Mouse (Mus musculus) heart, adult 2 months (tissue): ENCODE measurements around the gene Pfkfb4. TPM values are rescaled to one million over a fixed set of nuclear protein-coding genes. Genes with fewer than 3 reads are reported as not detected.

ENCODE experiments used
- DNase-seq, 2 experiments: peaks; one replicate each; pipeline ENCODE4 v3.0.0; 2021
- H3K27ac ChIP-seq: fragments of 200-600 bp; 2 replicates; pipeline ENCODE4 v1.8.1; 2022
- H3K27me3 ChIP-seq: fragments of 200-500 bp; 2 replicates; pipeline ENCODE4 v1.6.1; 2012; ENCODE audit warnings: mild to moderate bottlenecking, low read length, inconsistent platforms, mixed read lengths; ENCODE audit not compliant: control insufficient read depth, insufficient read depth
- H3K36me3 ChIP-seq: fragments of 200-500 bp; 2 replicates; pipeline ENCODE4 v1.6.1; 2012; ENCODE audit warnings: low read length, inconsistent platforms; ENCODE audit not compliant: control insufficient read depth, insufficient read depth
- H3K4me1 ChIP-seq: fragments of 200-500 bp; 2 replicates; pipeline ENCODE4 v1.6.1; 2011; ENCODE audit warnings: low read length; ENCODE audit not compliant: control insufficient read depth, insufficient read depth
- H3K4me3 ChIP-seq: fragments of 200-600 bp; 2 replicates; pipeline ENCODE4 v1.8.1; 2022
- H3K79me2 ChIP-seq: fragments of 200-500 bp; replicated peaks from 2 replicates; pipeline ENCODE4 v1.6.1; 2012; ENCODE audit warnings: mild to moderate bottlenecking, inconsistent platforms, low read length, moderate library complexity, mixed read lengths; ENCODE audit not compliant: control insufficient read depth, insufficient read depth
- H3K9ac ChIP-seq: fragments of 200-500 bp; 2 replicates; pipeline ENCODE4 v1.6.1; 2012; ENCODE audit warnings: low read depth, mild to moderate bottlenecking, control low read depth, inconsistent platforms, low read length, mixed read lengths
- CTCF ChIP-seq: fragments of 200-600 bp; IDR thresholded peaks from 2 replicates; pipeline ENCODE4 v1.8.1; 2022; ENCODE audit warnings: antibody characterized with exemption, mild to moderate bottlenecking, moderate library complexity
- EP300 ChIP-seq: fragments of 200-500 bp; IDR thresholded peaks from 2 replicates; pipeline ENCODE4 v1.6.1; 2011; ENCODE audit warnings: low read depth, low read length, control low read depth; ENCODE audit not compliant: insufficient read depth
- POLR2A ChIP-seq: fragments of 200-500 bp; IDR thresholded peaks from 2 replicates; pipeline ENCODE4 v1.6.1; 2011; ENCODE audit warnings: mild to moderate bottlenecking, low read depth, low read length, control low read depth; ENCODE audit not compliant: insufficient read depth
- WGBS: fragments of 180-500 bp; shearing (Covaris S2); methylation state at CpG from one replicate; pipeline ENCODE4 v1.1.7; 2018; 5-methylcytosine and 5-hydroxymethylcytosine counted together
- intact Hi-C: fragments of 180-260 bp; cut with DNase I; formaldehyde crosslinking; loops from one replicate; pipeline ENCODE4 v1.15.1; 2025
- microRNA-seq, 2 experiments: library from miRNA; unstranded; fragments of <30 nt; microRNA quantifications; one replicate each; pipeline ENCODE4 v1.2.0; 2021
- polyA plus RNA-seq: library from polyadenylated mRNA; depleted of rRNA; stranded (reverse); fragments of >200 nt; gene quantifications from 2 replicates; pipeline ENCODE4 v1.2.3, GENCODE M21; 2012; rRNA removed
- total RNA-seq, 2 experiments: library from RNA; stranded (reverse); gene quantifications; 2 replicates each; pipeline ENCODE4 v1.2.3; 2021

Pfkfb4 gene
- total and polyA plus RNA-seq, 3 experiments = 1.3 to 7.3 (median 1.9) TPM

GRCm38 (mm10) chr9:109073661-109074573 is 82.3 kb downstream of the Pfkfb4 start, which contains the start of gene Atrip:
Atrip (minus strand) TSS chr9:109074124.
- Histone ChIP-seq H3K27me3 (no peaks in the 10 kb centered on the region), H3K36me3 (peaks cover 3% of the 10 kb centered on the region; the same call in 1 of the 2 replicates), H3K9ac (peak within 1 kb of the TSS; percentile 62), H3K79me2 (peaks cover 3% of the 10 kb centered on the region; the same call in 1 of the 2 replicates), H3K27ac (peak within 1 kb of the TSS; percentile 79), H3K4me3 (peak within 1 kb of the TSS; percentile 81), H3K4me1 (peaks cover 4% of the 10 kb centered on the region)
- intact Hi-C loops = no loop called here
- WGBS = under 1% methylated on average over 57 of the region's 57 CpGs
- TF ChIP-seq CTCF = no peak
- peak; percentile 82 for TF ChIP-seq POLR2A
- peak; percentile 92 to 93 for DNase-seq

- H3K27me3 ChIP-seq = no peaks in the 10 kb centered on the region
- no peak overlapping the region for H3K4me3 ChIP-seq
- H3K79me2 ChIP-seq = no peaks in the 10 kb centered on the region
- H3K27ac ChIP-seq = no peak overlapping the region
- no peak for DNase-seq
- intact Hi-C loops = no loop called here
- TF ChIP-seq EP300 (no peak), CTCF (no peak), POLR2A (no peak)
- peaks cover 9% of the 10 kb centered on the region; the same call in 1 of the 2 replicates for H3K36me3 ChIP-seq
- 88% methylated on average over 3 of the region's 3 CpGs for WGBS
- no peak overlapping the region for H3K9ac ChIP-seq
- peaks cover 5% of the 10 kb centered on the region for H3K4me1 ChIP-seq
Observed at GRCm38 (mm10) chr9:109080516-109080915, 88.9 kb downstream of the Pfkfb4 start.

- no peaks in the 10 kb centered on the region for H3K79me2 ChIP-seq
- intact Hi-C loops = no loop called here
- peaks cover 5% of the 10 kb centered on the region for H3K4me1 ChIP-seq
- WGBS = 4% methylated on average over 11 of the region's 11 CpGs
- no peak for TF ChIP-seq CTCF
- no peak for TF ChIP-seq EP300
- no peak for TF ChIP-seq POLR2A
- H3K9ac ChIP-seq = peak overlapping the region; percentile 69
- peak overlapping the region; percentile 81 for H3K27ac ChIP-seq
- peaks cover 9% of the 10 kb centered on the region; the same call in 1 of the 2 replicates for H3K36me3 ChIP-seq
- peak overlapping the region; percentile 85 for H3K4me3 ChIP-seq
- no peak for DNase-seq
- H3K27me3 ChIP-seq = no peaks in the 10 kb centered on the region
Observed at GRCm38 (mm10) chr9:109081749-109082123, 90.2 kb downstream of the Pfkfb4 start.

Small RNA genes within 50 kb of the gene (microRNA-seq; reads per million reads assigned to microRNA genes)
- gene Mir711 = 0 reads per million in 2 experiments

Other genes with a start within 250 kb of the Pfkfb4 start
- gene Ip6k2, start 208.0 kb upstream of the Pfkfb4 start, total RNA-seq = 10 to 100 TPM; 19.2 to 20.6 TPM
- gene Ip6k2, start 208.0 kb upstream of the Pfkfb4 start, polyA plus RNA-seq = 22.3 and 25.7 TPM in 2 replicates
- gene Nckipsd, start 183.4 kb upstream of the Pfkfb4 start, total RNA-seq = 1 to 10 TPM; 7.8 to 8.9 TPM
- 16.8 and 19.6 TPM in 2 replicates for gene Nckipsd, start 183.4 kb upstream of the Pfkfb4 start, polyA plus RNA-seq
- gene Celsr3, start 165.5 kb upstream of the Pfkfb4 start, total RNA-seq = under 1 TPM; 0.02 to 0.03 TPM
- 0.06 and 0.41 TPM in 2 replicates for gene Celsr3, start 165.5 kb upstream of the Pfkfb4 start, polyA plus RNA-seq
- 10 to 100 TPM; 20.8 to 24.3 TPM for gene Slc26a6, start 138.5 kb upstream of the Pfkfb4 start, total RNA-seq
- gene Slc26a6, start 138.5 kb upstream of the Pfkfb4 start, polyA plus RNA-seq = 34.5 and 47.8 TPM in 2 replicates
- not detected for gene Tmem89, start 77.2 kb upstream of the Pfkfb4 start, total RNA-seq
- gene Tmem89, start 77.2 kb upstream of the Pfkfb4 start, polyA plus RNA-seq = 0.35 and 0.47 TPM in 2 replicates
- gene Uqcrc1, start 55.1 kb upstream of the Pfkfb4 start, total RNA-seq = 1,000 to 10,000 TPM; 2,061 to 2,422 TPM
- 2,481 and 2,989 TPM in 2 replicates for gene Uqcrc1, start 55.1 kb upstream of the Pfkfb4 start, polyA plus RNA-seq
- under 1 TPM; 0.30 to 0.47 TPM for gene Col7a1, start 38.2 kb upstream of the Pfkfb4 start, total RNA-seq
- gene Col7a1, start 38.2 kb upstream of the Pfkfb4 start, polyA plus RNA-seq = 0.57 and 1.1 TPM in 2 replicates
- gene Ucn2, start 5.8 kb upstream of the Pfkfb4 start, total RNA-seq = not detected
- 0.20 TPM in 1 of 2 replicates, not detected in the other for gene Ucn2, start 5.8 kb upstream of the Pfkfb4 start, polyA plus RNA-seq
- gene Shisa5, start 46.8 kb downstream of the Pfkfb4 start, total RNA-seq = 10 to 100 TPM; 40.3 to 43.2 TPM
- 170 and 218 TPM in 2 replicates for gene Shisa5, start 46.8 kb downstream of the Pfkfb4 start, polyA plus RNA-seq
- 10 to 100 TPM; 12.6 to 13.3 TPM for gene Trex1, start 68.0 kb downstream of the Pfkfb4 start, total RNA-seq
- 45.8 and 55.2 TPM in 2 replicates for gene Trex1, start 68.0 kb downstream of the Pfkfb4 start, polyA plus RNA-seq
- 1 to 10 TPM; 8.0 to 9.0 TPM for gene Atrip, start 82.3 kb downstream of the Pfkfb4 start, total RNA-seq
- 10.0 and 13.9 TPM in 2 replicates for gene Atrip, start 82.3 kb downstream of the Pfkfb4 start, polyA plus RNA-seq
- gene Ccdc51, start 90.7 kb downstream of the Pfkfb4 start, total RNA-seq = 10 to 100 TPM; 11.1 to 11.8 TPM
- gene Ccdc51, start 90.7 kb downstream of the Pfkfb4 start, polyA plus RNA-seq = 7.0 and 9.2 TPM in 2 replicates
- 100 to 1,000 TPM; 218 to 235 TPM for gene Tma7, start 90.8 kb downstream of the Pfkfb4 start, total RNA-seq
- 41.4 and 59.3 TPM in 2 replicates for gene Tma7, start 90.8 kb downstream of the Pfkfb4 start, polyA plus RNA-seq
- gene Plxnb1, start 103.6 kb downstream of the Pfkfb4 start, total RNA-seq = 10 to 100 TPM; 15.7 to 21.1 TPM
- 25.0 and 31.9 TPM in 2 replicates for gene Plxnb1, start 103.6 kb downstream of the Pfkfb4 start, polyA plus RNA-seq
- gene Fbxw21, start 170.3 kb downstream of the Pfkfb4 start, total RNA-seq = not detected
- gene Fbxw21, start 170.3 kb downstream of the Pfkfb4 start, polyA plus RNA-seq = not detected in 2 replicates
- not detected for gene Fbxw13, start 204.2 kb downstream of the Pfkfb4 start, total RNA-seq
- not detected in 2 replicates for gene Fbxw13, start 204.2 kb downstream of the Pfkfb4 start, polyA plus RNA-seq
- not detected for gene Fbxw20, start 243.0 kb downstream of the Pfkfb4 start, total RNA-seq
- gene Fbxw20, start 243.0 kb downstream of the Pfkfb4 start, polyA plus RNA-seq = not detected in 2 replicates